Mouse (Mus musculus): ENCODE results near the gene Ubap2l.

Gene Ubap2l

GRCm38 (mm10) chr3:90052351-90053241, at the start of gene Ubap2l:
Ubap2l (minus strand) TSS chr3:90052628.
- peak; percentile 97 for DNase-seq

GRCm38 (mm10) chr3:90101673-90102072, 49.2 kb upstream of the Ubap2l start:
- no peak for DNase-seq

DNA sequence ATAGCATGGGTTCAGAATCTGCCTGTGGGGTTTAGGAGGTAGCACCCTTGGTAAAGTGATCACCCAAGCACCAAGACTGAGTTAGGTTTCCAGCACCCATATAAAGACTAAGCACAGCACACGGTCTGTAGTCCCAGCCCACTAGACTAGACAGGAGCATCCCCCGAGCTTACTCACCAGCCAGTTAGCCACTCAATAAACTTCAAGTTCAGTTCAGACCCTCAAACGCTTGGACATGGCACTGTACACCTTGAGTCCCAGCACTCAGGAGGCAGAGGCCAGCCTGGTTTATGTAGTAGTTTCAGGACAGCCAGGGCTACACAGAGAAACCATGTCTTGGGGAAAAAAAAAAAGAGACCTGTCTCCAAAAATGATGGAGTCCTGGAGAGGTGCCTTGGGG, 48.6 kb upstream of the Ubap2l start:
- no peak for DNase-seq

- DNase-seq = no peak
Observed at GRCm38 (mm10) chr3:90097928-90098327, 45.5 kb upstream of the Ubap2l start.

DNA sequence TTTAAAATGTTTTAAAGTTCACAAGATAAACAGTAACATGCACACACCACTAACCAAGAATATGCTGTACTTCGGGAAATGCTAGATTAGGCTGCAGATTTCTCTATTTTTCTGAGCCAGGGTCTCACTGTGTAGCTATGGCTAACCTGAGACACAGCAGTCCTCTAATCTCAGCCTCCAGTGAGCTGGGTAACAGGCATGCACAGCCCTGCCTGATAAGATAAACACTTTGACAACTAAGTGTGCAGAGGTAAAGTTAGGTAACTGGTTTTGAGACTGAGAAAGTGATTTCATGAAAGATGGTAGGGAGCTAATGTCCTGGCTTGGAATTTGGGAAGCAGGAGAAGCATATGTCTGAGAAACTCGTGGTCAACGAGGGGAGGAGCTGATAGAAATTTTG, 42.0 kb upstream of the Ubap2l start:
- DNase-seq = no peak

GRCm38 (mm10) chr3:90090892-90091291, 38.5 kb upstream of the Ubap2l start:
- DNase-seq = no peak

GRCm38 (mm10) chr3:90088617-90089016, 36.2 kb upstream of the Ubap2l start:
- no peak for DNase-seq

GRCm38 (mm10) chr3:90086068-90086467, 33.6 kb upstream of the Ubap2l start:
- DNase-seq = no peak

DNA sequence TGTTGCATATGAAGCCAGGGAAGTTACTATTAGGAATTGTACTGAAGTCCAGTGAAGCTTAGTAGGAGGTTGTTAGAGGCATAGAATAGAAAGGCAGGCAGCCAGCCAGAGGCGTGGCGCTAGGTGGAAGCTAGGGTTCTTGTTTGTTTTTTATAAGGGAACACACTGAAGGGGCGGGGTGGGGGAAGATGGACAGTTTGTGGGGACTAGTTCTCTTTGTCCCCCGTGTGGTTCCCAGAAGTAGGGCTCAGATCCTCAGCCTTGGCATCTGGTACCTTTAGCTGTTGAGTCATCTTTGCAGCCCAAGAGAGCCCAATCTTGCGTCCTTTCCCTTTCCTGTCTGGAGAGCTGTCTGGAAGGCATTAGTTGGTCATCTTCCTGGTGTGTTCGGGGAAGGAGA, 32.9 kb upstream of the Ubap2l start:
- DNase-seq = no peak

DNA sequence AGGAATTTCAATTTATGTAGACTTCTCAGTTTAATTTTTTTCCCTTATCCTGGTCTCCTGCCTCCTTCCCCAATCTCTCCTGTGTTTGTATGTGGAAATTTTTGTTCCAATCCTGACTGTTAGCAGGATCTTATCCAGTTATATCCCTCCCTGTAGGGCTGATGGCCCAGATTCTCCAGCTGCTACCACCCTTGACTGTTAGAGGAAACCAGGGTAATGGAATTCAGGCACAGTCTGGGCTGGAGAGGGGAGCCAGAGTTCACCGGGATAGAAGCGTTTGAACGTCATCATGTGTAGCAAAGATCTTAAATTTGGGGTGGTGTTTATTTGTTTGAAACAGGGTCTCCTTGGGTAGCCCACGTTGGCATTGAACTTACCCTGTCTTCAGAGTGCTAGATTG, 32.4 kb upstream of the Ubap2l start:
- DNase-seq = no peak

DNA sequence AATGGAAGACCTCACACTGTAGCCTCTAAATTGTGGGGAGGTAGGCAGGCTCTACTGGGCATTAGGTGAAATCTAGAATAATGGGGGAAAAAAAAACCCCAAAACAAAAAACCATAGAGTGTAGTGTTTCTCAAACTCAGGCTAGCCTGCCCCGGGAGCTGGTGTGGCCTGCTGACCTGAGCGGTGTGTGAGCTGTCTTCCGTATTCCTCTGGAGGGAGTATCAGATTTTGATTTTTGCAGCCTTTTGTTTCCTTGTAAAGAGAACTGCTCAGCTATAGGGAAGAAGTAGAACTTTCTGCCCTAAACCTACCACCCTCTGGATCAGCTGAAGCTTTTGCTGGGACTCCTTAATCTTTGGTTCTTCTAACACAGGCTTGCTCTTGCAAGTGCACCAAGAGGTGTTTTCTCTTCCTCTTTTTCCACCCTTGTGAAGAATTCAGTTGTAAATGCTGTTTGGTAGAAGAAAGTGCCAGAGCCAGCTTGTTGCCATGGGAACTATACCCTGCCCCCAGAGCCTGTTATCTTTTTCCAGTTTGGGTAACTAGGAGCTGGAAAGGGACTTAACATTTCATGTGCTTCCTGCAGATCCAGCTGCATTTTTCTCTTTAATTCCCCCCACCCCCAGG, 31.4 kb upstream of the Ubap2l start:
- DNase-seq = no peak

GRCm38 (mm10) chr3:90083034-90083433, 30.6 kb upstream of the Ubap2l start:
- peak; percentile 33 for DNase-seq

- DNase-seq = no peak
Observed at GRCm38 (mm10) chr3:90081365-90082240, 29.2 kb upstream of the Ubap2l start.

DNA sequence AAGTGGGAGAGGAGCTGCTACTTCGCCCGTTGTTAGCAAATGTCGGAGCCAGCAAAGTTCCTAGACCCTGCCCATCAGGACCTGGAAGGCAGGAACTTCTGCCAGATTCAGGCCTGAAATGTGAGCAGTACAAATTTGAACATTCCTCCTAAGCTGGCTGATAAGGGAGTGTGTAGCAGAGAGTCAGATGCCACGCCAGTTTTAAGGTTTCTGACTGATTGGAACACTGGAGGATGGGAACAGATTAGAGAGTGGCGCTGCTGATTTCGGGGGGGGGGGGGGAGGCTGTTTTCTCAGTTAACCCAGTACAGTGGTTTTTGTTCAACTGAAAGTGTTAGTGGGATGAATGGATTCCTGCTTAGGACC, 28.1 kb upstream of the Ubap2l start:
- no peak for DNase-seq

GRCm38 (mm10) chr3:90079763-90080497, 27.5 kb upstream of the Ubap2l start:
- DNase-seq = peak; percentile 61

DNA sequence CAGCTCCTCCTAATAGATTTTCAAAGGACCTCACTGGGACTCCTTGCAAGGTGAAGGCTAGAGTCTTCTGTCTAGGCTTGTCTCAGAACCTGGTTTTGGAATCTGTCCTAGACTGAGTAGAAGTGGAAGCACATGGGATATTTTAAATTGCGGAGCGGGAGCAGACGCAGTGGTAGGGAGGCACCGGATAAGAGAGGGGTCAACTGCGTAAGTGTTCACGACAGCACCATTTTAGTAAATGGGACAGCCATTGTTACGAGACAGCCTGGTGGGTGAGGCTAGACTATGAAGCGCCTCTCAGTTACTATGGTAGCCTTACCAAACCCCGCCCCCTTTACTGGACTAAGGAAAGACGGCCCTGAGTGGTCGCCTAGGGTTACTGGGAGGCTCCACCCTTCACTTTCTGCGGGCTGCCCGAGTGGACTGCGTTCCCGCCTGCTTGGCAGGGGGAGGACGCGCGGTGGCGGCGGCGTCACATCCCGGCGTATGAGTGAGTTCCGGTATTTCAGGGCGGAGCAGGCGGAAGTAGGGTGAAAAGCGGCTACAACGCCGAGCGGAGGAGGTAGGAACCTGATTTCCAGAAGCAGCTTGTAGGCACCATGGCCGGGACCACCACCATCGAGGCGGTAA, 26.8 kb upstream of the Ubap2l start:
- peak; percentile 92 for DNase-seq

- no peak for DNase-seq
Observed at GRCm38 (mm10) chr3:90078224-90078623, 25.8 kb upstream of the Ubap2l start.

DNA sequence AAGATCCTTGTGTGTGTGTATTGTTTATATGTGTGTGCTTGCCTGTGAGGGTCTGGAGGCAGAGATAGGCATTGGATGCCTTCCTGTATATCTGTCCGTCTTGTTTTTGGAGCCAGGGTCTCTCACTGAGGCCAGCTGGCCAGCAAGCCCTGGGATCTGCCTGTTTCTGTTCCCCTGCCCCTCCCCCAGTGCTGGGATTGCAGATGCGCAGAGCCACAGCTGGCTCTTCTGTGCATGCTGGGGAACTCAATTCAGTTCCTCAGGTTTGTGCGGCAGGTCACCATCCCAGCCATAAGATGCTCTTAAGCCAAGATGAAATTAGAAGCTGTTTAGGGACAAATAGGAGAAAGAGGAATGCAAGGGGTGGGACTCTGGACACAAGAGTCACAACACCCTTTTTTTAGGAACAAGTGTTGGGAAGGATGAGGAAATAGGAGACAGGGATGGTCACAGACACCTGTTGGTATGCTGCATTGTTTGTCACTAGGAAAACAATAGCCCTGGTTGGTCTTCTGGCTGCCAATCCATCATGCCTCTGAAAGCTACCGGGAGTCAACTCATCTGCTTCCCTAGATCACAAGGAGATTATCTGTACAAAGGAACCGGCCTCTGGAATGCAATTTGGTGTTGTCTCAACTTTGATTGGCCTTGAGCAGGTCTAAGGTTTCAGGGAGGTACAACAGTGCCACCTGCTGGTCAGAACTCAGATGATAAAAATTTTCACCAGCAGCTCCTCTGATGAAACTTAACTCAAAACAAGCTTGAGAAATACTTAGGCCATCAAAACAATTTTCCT, 24.7 kb upstream of the Ubap2l start:
- DNase-seq = peak; percentile 67

GRCm38 (mm10) chr3:90072294-90072693, 19.9 kb upstream of the Ubap2l start, which contains the start of gene Tpm3:
Tpm3 (plus strand) TSS chr3:90072649.
- no peak for DNase-seq

DNA sequence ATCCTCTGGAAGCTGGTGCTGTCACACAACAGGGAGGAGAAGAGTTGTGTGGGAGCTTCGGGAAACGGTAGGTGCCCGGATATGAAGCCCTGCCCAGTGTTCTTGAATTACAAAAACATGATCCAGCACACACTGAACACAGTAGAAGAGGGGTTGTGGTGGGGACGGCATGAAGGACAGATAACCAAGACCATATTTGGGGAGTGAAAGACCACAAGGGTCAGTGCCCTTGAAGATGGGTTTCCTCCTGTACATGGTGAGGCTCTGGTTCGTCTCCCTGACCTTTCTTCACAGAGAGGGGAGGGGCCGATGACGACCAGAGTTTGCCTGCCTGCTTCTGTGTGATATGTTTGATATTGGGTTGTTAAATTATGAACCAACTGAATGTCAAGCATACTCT, 17.3 kb upstream of the Ubap2l start:
- DNase-seq = no peak

DNA sequence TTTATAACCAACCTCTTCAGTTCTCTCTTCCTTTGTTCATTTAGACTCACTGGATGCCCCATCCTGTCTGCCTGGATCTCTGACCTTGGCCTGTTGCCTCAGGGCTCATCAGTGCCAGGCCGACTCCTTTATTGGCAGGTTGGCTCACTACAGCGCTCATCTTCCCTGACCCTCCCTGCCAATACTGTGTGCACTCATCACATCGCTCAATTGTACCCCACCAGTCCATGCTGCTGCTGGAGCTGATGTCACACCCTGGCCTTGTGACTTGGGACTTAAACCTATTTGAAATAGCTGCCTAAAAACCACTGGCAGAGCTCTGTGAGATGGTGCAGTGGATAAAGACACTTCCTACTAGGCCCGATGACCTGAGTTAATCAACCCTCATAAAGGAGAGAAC, 15.4 kb upstream of the Ubap2l start:
- DNase-seq = no peak

Measured in cerebellum, adult 9-11 months (tissue).